Mouse (Mus musculus): ENCODE results near the gene Aldh1l2.

DNA sequence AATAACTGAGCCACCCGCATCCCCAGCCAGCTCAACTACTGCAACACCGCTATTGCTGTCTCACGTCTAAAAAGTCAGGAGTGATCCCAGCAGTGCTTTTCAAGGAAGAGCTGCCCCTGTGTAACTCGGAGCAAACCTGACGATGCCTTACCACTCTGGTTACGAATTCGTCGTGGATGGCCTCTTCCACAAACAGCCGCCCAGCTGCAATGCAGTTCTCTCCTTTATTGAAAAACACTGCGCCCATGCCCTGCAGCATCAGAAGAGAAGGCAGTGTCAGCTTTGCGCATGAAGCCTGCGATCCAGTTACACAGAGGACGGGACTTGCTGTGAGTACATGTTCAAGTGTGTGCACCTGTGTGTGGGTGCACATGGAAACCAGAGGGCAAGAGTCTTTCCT, 36.6 kb downstream of the Aldh1l2 start:
- TF ChIP-seq CTCF (IDR thresholded peaks at IDR 0.05; ENCODE audit: borderline replicate concordance, control insufficient read depth, extremely low read depth, insufficient read depth, low read length, poor library complexity) (no peak), POLR2A (IDR thresholded peaks at IDR 0.05; ENCODE audit: control insufficient read depth, extremely low read depth, insufficient read depth, low read length, poor library complexity) (no peak)

Measured in thymus, adult 2 months (tissue).